Mouse (Mus musculus) heart, adult 2 months (tissue): ENCODE results near the gene Acot8. TPM values are rescaled to one million over a fixed set of nuclear protein-coding genes. Genes with fewer than 3 reads are reported as not detected.
A peak's percentile ranks its signal among the peaks of the same experiment; 100 is the strongest.

ENCODE experiments used
- DNase-seq, 2 experiments: peaks; one replicate each; pipeline ENCODE4 v3.0.0; 2021
- H3K27ac ChIP-seq: fragments of 200-600 bp; 2 replicates; pipeline ENCODE4 v1.8.1; 2022
- H3K27me3 ChIP-seq: fragments of 200-500 bp; 2 replicates; pipeline ENCODE4 v1.6.1; 2012; ENCODE audit warnings: mild to moderate bottlenecking, low read length, inconsistent platforms, mixed read lengths; ENCODE audit not compliant: control insufficient read depth, insufficient read depth
- H3K36me3 ChIP-seq: fragments of 200-500 bp; 2 replicates; pipeline ENCODE4 v1.6.1; 2012; ENCODE audit warnings: low read length, inconsistent platforms; ENCODE audit not compliant: control insufficient read depth, insufficient read depth
- H3K4me1 ChIP-seq: fragments of 200-500 bp; 2 replicates; pipeline ENCODE4 v1.6.1; 2011; ENCODE audit warnings: low read length; ENCODE audit not compliant: control insufficient read depth, insufficient read depth
- H3K4me3 ChIP-seq: fragments of 200-600 bp; 2 replicates; pipeline ENCODE4 v1.8.1; 2022
- H3K79me2 ChIP-seq: fragments of 200-500 bp; replicated peaks from 2 replicates; pipeline ENCODE4 v1.6.1; 2012; ENCODE audit warnings: mild to moderate bottlenecking, inconsistent platforms, low read length, moderate library complexity, mixed read lengths; ENCODE audit not compliant: control insufficient read depth, insufficient read depth
- H3K9ac ChIP-seq: fragments of 200-500 bp; 2 replicates; pipeline ENCODE4 v1.6.1; 2012; ENCODE audit warnings: low read depth, mild to moderate bottlenecking, control low read depth, inconsistent platforms, low read length, mixed read lengths
- CTCF ChIP-seq: fragments of 200-600 bp; IDR thresholded peaks from 2 replicates; pipeline ENCODE4 v1.8.1; 2022; ENCODE audit warnings: antibody characterized with exemption, mild to moderate bottlenecking, moderate library complexity
- EP300 ChIP-seq: fragments of 200-500 bp; IDR thresholded peaks from 2 replicates; pipeline ENCODE4 v1.6.1; 2011; ENCODE audit warnings: low read depth, low read length, control low read depth; ENCODE audit not compliant: insufficient read depth
- POLR2A ChIP-seq: fragments of 200-500 bp; IDR thresholded peaks from 2 replicates; pipeline ENCODE4 v1.6.1; 2011; ENCODE audit warnings: mild to moderate bottlenecking, low read depth, low read length, control low read depth; ENCODE audit not compliant: insufficient read depth
- WGBS: fragments of 180-500 bp; shearing (Covaris S2); methylation state at CpG from one replicate; pipeline ENCODE4 v1.1.7; 2018; 5-methylcytosine and 5-hydroxymethylcytosine counted together
- intact Hi-C: fragments of 180-260 bp; cut with DNase I; formaldehyde crosslinking; loops from one replicate; pipeline ENCODE4 v1.15.1; 2025
- polyA plus RNA-seq: library from polyadenylated mRNA; depleted of rRNA; stranded (reverse); fragments of >200 nt; gene quantifications from 2 replicates; pipeline ENCODE4 v1.2.3, GENCODE M21; 2012
- total RNA-seq, 2 experiments: library from RNA; stranded (reverse); gene quantifications; 2 replicates each; pipeline ENCODE4 v1.2.3; 2021

Gene Acot8
- total and polyA plus RNA-seq, 3 experiments: 13.3 to 19.1 (median 14.0) TPM

DNA sequence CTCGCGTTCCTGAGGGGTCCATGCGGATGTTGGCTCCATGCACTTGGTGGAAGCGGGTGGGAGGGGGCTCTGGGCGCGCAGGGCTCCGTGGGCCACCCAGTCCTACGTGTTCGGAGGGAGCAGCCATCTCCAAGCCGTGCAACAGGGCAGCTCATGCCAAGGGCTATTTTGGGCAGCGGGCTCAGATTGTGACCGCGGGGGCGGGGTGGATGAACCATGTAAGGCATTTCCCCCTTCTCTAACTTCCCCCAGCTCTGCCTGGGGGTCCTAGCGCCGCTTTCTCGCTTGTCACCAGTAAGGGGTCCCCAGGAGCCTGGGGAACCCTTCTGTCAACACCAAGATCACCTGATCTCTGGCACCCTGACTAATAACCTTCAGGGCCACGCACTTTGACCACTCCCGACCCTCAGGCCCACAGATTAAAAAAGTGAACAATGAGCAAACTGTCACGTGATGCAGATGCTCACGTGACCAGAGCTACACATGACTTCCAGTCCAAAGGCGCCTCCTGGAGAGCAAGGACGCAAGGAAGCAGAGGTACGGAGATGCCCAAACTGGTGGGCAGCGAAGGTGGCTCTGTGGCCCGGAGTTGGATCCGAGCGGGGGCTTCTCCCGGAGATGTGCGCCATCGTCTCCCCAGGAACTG lies 28.8 kb upstream of the Acot8 start, which contains the start of gene Neurl2:
Gene Neurl2, minus strand, starts transcription at position 143 of the 646 bp plus-strand sequence.
- DNase-seq: peak; percentile 92 to 94
- no peaks in the 10 kb centered on the region for H3K79me2 ChIP-seq
- peaks cover 7% of the 10 kb centered on the region for H3K4me1 ChIP-seq
- peak within 1 kb of the TSS; percentile 99 for H3K27ac ChIP-seq
- intact Hi-C loops: loop anchor here (1.0 to 10.0 kb wide), 3 partner anchors 47 to 201 kb away; partner anchors contain the start of genes Ncoa5 and Zfp335
- H3K9ac ChIP-seq: peak within 1 kb of the TSS; percentile 81
- H3K4me3 ChIP-seq: peak within 1 kb of the TSS; percentile 92
- H3K27me3 ChIP-seq: no peaks in the 10 kb centered on the region
- H3K36me3 ChIP-seq: no peaks in the 10 kb centered on the region
- under 1% methylated on average over 31 of the region's 31 CpGs for WGBS
- TF ChIP-seq CTCF (peak; percentile 32; the same call in 1 of the 2 replicates), EP300 (peak; percentile 77; the same call in 1 of the 2 replicates), POLR2A (peak; percentile 90)

DNA sequence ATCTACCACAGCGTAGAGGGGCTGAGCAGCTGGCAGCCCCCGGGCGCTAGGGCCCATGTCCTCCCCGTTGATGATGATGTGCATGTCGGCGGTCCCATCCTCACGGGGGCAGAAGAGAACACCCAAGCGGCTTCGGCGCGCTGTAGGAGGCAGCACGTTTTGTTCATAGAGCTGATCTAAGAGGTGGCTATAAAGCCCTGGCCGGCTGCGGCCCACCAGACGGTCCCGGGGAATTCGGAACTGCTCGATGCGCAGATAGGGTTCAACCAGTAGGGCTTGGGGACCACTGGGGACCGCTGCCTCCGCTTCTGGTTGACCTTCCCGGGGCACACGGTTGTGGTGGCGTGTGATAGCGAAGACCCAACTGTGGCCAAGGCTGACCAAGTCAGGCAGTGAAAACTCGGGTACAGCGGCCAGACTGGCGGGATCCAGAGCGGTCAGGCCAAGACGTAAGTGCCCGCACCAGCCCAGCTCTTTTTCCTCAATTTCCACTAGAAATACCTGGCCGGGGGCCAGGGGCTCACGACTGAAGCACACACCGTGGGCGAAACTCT lies 28.1 kb upstream of the Acot8 start, which contains the start of gene Ctsa:
Gene Ctsa, plus strand, starts transcription at position 126 of the 554 bp plus-strand sequence.
- H3K36me3 ChIP-seq: no peaks in the 10 kb centered on the region
- intact Hi-C loops: loop anchor here (1.0 to 10.0 kb wide), 3 partner anchors 48 to 202 kb away; partner anchors contain the start of genes Ncoa5 and Zfp335

DNA sequence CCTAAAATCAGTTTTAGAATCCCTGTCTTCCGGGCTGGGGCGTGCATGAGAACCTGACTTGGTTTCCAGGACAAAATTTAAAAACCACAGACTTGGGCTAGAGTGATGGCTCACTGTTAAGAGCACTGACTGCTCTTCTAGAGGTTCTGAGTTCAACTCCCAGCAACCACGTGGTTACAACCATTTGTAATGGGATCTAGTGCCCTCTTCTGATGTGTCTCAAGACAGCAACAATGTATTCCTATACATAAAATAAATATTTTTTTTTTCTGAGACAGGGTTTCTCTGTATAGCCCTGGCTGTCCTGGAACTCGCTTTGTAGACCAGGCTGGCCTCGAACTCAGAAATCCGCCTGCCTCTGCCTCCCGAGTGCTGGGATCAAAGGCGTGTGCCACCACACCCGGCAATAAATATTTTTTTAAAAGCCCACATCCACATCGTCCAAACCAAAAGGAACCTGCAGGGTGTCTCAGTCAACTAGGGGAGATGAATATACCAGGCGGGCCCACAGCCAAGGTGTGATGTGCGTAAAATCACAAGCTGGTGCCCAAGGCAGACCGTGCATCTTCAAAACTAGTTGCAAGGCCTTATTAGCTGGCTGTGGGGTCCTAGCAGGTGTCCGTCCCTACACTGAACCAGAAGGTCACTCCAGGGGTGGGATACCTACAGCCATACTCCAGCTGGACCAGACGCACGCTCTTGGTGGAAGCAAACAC lies 27.5 kb upstream of the Acot8 start:
- intact Hi-C loops: loop anchor here (2.0 to 10.0 kb wide), 2 partner anchors 49 to 203 kb away; partner anchors contain the start of gene Ncoa5
- no peaks in the 10 kb centered on the region for H3K36me3 ChIP-seq

More for the DNA sequence above, 28.1 kb upstream of the Acot8 start, which contains the start of gene Ctsa:
- no peaks in the 10 kb centered on the region for H3K27me3 ChIP-seq
- H3K27ac ChIP-seq: peak within 1 kb of the TSS; percentile 99
- H3K9ac ChIP-seq: peak within 1 kb of the TSS; percentile 81
- peak within 1 kb of the TSS; percentile 92 for H3K4me3 ChIP-seq
- under 1% methylated on average over 35 of the region's 35 CpGs for WGBS
- H3K79me2 ChIP-seq: no peaks in the 10 kb centered on the region
- peak; percentile 85 for TF ChIP-seq CTCF
- peak; percentile 56; the same call in 1 of the 2 replicates for TF ChIP-seq POLR2A
- TF ChIP-seq EP300: 0 out of 2 replicates have a peak, but pooled peaks have one; percentile 39
- peaks cover 7% of the 10 kb centered on the region for H3K4me1 ChIP-seq
- DNase-seq: peak; percentile 86 to 87

DNA sequence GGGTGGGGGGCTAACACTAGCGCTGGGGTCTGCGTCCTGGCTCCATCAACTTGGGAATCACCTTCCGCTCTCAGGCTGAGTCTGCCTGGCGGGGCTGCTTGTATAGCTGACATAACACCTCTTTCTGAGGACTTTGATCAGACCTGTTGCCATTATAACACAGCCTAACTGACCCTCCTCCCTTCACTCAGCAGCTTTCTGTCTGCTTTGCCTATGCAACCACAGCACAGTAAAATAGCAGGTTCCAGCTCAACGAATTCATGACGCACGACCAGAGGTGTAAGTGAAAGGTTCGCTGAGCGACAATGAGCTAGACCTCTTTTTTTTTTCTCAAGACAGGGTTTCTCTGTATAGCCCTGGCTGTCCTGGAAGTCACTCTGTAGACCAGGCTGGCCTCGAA lies 26.3 kb upstream of the Acot8 start:
- Histone ChIP-seq H3K4me1 (peaks cover 7% of the 10 kb centered on the region), H3K36me3 (no peaks in the 10 kb centered on the region), H3K79me2 (no peaks in the 10 kb centered on the region), H3K4me3 (no peak overlapping the region), H3K27me3 (no peaks in the 10 kb centered on the region), H3K9ac (no peak overlapping the region), H3K27ac (no peak overlapping the region)
- DNase-seq: no peak
- WGBS: 87% methylated on average over 10 of the region's 10 CpGs
- TF ChIP-seq EP300 (no peak), CTCF (no peak), POLR2A (no peak)
- intact Hi-C loops: loop anchor here (10.0 kb wide), 1 partner anchor 204 kb away; the partner anchor contains the start of gene Ncoa5

More for the DNA sequence above, 27.5 kb upstream of the Acot8 start:
- TF ChIP-seq CTCF: no peak
- no peak for TF ChIP-seq POLR2A
- TF ChIP-seq EP300: no peak
- Histone ChIP-seq H3K4me1 (peaks cover 7% of the 10 kb centered on the region), H3K27me3 (no peaks in the 10 kb centered on the region), H3K4me3 (peak overlapping the region; percentile 92), H3K9ac (peak overlapping the region; percentile 48), H3K79me2 (no peaks in the 10 kb centered on the region), H3K27ac (peak overlapping the region; percentile 99)
- no peak for DNase-seq
- WGBS: 53% methylated on average over 16 of the region's 16 CpGs

DNA sequence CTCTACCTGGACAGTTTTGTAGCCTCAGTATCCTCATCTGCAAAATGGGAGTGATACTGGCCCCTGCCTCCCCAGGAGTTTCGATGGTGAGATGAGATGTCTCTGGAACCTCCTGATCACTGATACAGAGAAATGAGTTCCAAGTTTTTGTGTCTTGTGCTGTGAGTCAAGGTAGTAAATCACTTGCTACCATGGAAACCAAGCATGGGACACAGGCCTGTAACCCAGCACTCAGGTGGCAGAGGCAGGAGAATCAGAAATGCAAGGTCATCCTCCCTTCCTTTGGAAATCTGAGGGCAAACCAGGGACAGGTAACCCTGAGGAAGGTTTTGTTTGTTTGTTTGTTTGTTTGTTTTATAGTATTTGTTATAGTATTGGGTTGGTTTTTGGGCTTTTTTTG lies 24.4 kb upstream of the Acot8 start:
- H3K36me3 ChIP-seq: no peaks in the 10 kb centered on the region
- no peak for DNase-seq
- 95% methylated on average over 1 of the region's 1 CpGs for WGBS
- no peaks in the 10 kb centered on the region for H3K79me2 ChIP-seq
- H3K27ac ChIP-seq: no peak overlapping the region
- H3K4me3 ChIP-seq: no peak overlapping the region
- intact Hi-C loops: no loop called here
- TF ChIP-seq CTCF (no peak), POLR2A (no peak), EP300 (no peak)
- 0 out of 2 replicates have a peak, but pooled peaks cover 1% of the 10 kb centered on the region for H3K4me1 ChIP-seq
- no peaks in the 10 kb centered on the region for H3K27me3 ChIP-seq
- no peak overlapping the region for H3K9ac ChIP-seq
